Mouse (Mus musculus) brain, embryonic 14.5 days (tissue): ENCODE data around the gene B3gnt4.
A peak's percentile ranks its signal among the peaks of the same experiment; 100 is the strongest.

Source experiments
- CTCF ChIP-seq: fragments of 200-500 bp; IDR thresholded peaks from 2 replicates; pipeline ENCODE4 v1.5.1; 2012; ENCODE audit warnings: inconsistent platforms, mild to moderate bottlenecking, moderate library complexity, borderline replicate concordance; ENCODE audit not compliant: insufficient read depth, insufficient read length; ENCODE audit errors: extremely low read depth
- POLR2A ChIP-seq: fragments of 200-500 bp; IDR thresholded peaks from 2 replicates; pipeline ENCODE4 v1.6.1; 2012; ENCODE audit warnings: mild to moderate bottlenecking, inconsistent platforms, borderline replicate concordance; ENCODE audit not compliant: poor library complexity, insufficient read depth, insufficient read length, severe bottlenecking; ENCODE audit errors: extremely low read depth

DNA sequence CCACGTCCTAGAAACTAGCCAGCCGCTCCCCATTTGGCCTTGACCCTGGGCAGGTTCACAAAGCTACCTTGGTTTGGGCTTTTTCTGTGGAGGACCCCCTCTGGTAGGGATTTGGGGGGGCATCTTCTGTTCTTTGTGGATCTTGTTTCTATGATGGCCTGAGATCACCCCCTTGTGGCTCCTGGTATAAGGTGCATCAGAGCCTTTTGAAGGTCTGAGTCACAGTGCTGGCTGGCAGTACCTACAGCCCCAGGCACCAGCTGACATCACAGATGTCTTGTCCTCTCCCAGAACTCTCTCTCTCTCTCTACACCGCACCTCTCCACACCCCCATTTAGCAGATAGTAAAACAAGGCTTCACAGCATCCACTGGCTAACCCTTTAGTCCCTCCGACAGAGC lies 10.5 kb upstream of the B3gnt4 start:
- TF ChIP-seq CTCF (peak; percentile 58; the same call in 1 of the 2 replicates), POLR2A (no peak)
